Mouse (Mus musculus) embryo, embryonic 10 days (tissue): Measurements from ENCODE around the gene Nme3.
A peak's percentile ranks its signal among the peaks of the same experiment; 100 is the strongest.
"Not testable (repeated sequence)": the region's sequence is repeated elsewhere in the genome, so short reads cannot be mapped to it uniquely, and the experiment has no call there.

ENCODE experiments used
- DNase-seq: peaks from one replicate; pipeline ENCODE4 v3.0.0-alpha.2; 2015; ENCODE audit warnings: low spot score

Gene Nme3

DNA sequence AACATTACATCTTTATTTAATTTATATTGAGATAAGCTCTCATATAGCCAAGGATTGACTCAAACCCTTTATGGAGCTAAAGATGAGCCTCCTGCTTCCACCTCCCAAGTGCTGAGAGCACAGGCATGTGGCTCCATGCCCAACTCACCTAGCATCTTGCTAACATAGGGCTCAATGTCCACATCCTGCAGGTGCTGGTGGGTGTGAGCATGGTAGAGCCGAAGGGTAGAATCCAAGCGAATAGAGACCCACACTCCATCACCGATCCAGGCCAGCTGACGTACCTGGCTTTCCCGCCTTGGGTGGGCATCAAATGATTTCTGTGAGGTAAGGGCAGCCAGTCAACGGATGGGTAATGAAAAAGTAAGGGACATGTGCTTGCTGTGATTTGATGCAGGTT, 3.7 kb downstream of the Nme3 start:
- DNase-seq: no peak

GRCm38 (mm10) chr17:24902124-24902523, 5.8 kb downstream of the Nme3 start:
- no peak for DNase-seq

- DNase-seq: peak; percentile 41
Observed at GRCm38 (mm10) chr17:24902671-24903474, 6.6 kb downstream of the Nme3 start.

- no peak for DNase-seq
Observed at GRCm38 (mm10) chr17:24903767-24904166, 7.5 kb downstream of the Nme3 start.

- no peak for DNase-seq
Observed at GRCm38 (mm10) chr17:24907591-24907990, 11.3 kb downstream of the Nme3 start.

GRCm38 (mm10) chr17:24913984-24914383, 17.7 kb downstream of the Nme3 start:
- DNase-seq: no peak

GRCm38 (mm10) chr17:24923246-24923645, 26.9 kb downstream of the Nme3 start:
- no peak for DNase-seq

- no peak for DNase-seq
Observed at GRCm38 (mm10) chr17:24929506-24929905, 33.2 kb downstream of the Nme3 start.

GRCm38 (mm10) chr17:24932431-24932830, 36.1 kb downstream of the Nme3 start:
- DNase-seq: no peak

- no peak for DNase-seq
Observed at GRCm38 (mm10) chr17:24933163-24933562, 36.9 kb downstream of the Nme3 start.

- DNase-seq: no peak
Observed at GRCm38 (mm10) chr17:24934926-24935325, 38.6 kb downstream of the Nme3 start.

DNA sequence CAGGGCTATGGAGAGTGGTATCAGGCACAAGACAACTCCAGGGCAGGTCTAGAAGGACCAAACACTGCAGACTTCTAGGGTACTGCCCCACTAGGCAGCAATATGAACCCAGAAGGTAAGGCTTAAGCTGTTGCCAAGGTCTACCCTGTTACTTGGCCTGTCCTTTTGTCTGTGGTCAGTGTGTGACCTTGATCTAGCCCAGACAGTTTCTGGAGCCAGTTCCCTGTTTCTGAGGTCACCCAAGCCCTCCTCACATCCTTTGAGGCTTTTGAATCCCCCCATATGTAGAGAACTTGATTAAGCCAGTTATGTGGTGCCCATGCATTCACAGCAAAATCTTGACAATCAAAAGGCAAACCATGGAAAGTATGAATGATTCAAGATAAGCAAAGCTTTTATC, 39.4 kb downstream of the Nme3 start:
- no peak for DNase-seq

DNA sequence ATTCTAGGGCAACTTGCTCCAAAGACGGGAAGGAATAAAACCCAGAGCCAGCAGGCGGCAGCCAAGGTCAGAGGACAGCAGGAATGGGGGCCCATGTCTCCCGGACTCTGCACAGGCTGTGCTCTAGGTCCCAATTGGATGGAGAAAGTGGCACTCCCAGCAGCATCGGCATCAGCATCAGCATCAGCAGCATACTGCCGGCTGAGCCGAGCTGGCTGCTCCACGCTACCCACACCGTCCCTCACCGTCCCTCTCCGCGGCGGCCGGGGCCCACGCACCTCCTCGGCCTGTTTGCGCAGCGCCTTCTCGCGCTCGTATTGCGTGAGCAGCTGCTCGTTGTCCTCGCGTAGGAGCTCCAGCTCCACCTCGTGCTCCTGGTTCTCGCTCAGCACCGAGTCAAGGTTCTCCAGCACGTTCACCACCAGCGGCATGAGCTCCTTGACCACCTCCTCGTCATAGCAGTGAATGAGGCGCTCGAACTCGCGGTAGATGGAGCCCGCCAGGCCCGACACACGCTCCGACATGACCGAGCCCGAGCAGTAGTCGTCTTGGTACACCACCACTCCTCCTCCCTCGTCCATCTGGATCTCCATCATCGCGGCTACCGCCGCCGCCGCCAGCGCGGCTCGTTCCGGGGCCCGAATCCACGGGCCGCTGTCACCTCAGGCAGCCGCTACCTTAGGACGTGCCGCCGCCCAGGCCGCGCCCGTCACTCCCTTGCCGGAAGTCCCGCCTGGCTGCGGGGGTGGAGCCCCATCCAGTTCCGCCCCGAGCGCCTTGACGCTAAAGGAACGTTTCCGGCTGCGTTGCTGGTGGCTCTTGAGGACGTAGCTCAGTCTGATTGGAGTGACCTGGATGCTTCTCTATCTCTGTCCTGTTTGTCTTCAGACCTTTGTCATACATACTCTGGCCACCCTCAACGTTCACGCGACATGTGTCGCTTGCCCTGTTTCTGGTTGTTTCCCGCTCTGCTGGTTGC, 40.2 kb downstream of the Nme3 start, which contains the start of gene Mapk8ip3:
Gene Mapk8ip3, minus strand, starts transcription at position 719 of the 979 bp plus-strand sequence.
- peak; percentile 97 for DNase-seq

GRCm38 (mm10) chr17:24937266-24937665, 41.0 kb downstream of the Nme3 start:
- no peak for DNase-seq

DNA sequence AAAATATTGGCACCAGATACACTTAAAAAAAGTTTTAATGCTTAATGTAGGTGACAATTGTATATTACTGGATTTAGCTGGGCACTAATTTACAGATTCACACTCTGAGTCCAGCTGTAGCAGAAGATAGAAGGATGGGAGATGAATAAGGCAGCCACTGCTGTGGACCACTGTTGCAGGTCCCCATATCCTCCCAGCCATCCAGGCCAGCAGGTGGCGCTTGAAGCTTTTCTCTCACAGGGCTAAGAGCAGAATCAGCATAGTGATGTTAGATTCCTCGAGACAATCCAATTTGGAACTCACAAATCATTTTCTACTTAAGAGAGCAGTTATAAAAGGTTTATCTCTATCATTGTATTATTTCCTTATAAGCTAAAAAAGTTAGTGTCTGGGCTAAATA, 46.2 kb downstream of the Nme3 start:
- DNase-seq: not testable (repeated sequence)

GRCm38 (mm10) chr17:24943036-24943435, 46.7 kb downstream of the Nme3 start:
- no peak for DNase-seq

GRCm38 (mm10) chr17:24943589-24943988, 47.3 kb downstream of the Nme3 start:
- DNase-seq: not testable (repeated sequence)
